Mouse (Mus musculus) cerebellum, adult 2 months (tissue): ENCODE data around the gene Fgfr2. TPM values are rescaled to one million over a fixed set of nuclear protein-coding genes. Genes with fewer than 3 reads are reported as not detected.

Experiments
- DNase-seq, 2 experiments: peaks; one replicate each; pipeline ENCODE4 v3.0.0; 2021
- H3K27ac ChIP-seq: fragments of 200-500 bp; 2 replicates; pipeline ENCODE4 v1.5.1; 2012; ENCODE audit warnings: low read length, control low read depth, inconsistent platforms; ENCODE audit not compliant: insufficient read depth
- H3K27me3 ChIP-seq: fragments of 200-500 bp; 2 replicates; pipeline ENCODE4 v1.6.1; 2012; ENCODE audit warnings: inconsistent platforms, mild to moderate bottlenecking, low read length, moderate library complexity; ENCODE audit not compliant: control insufficient read depth, insufficient read depth
- H3K4me1 ChIP-seq: fragments of 200-500 bp; 2 replicates; pipeline ENCODE4 v1.6.1; 2011; ENCODE audit warnings: low read length; ENCODE audit not compliant: control insufficient read depth, insufficient read depth
- H3K4me3 ChIP-seq: fragments of 200-500 bp; replicated peaks from 2 replicates; pipeline ENCODE3; 2011; ENCODE audit warnings: mild to moderate bottlenecking, low read depth, low read length, control low read depth; ENCODE audit not compliant: insufficient read depth
- CTCF ChIP-seq: fragments of 200-500 bp; IDR thresholded peaks from 2 replicates; pipeline ENCODE4 v1.5.1; 2011; ENCODE audit warnings: low read depth, mild to moderate bottlenecking, control low read depth, low read length, moderate library complexity, borderline replicate concordance; ENCODE audit not compliant: insufficient read depth
- POLR2A ChIP-seq: fragments of 200-500 bp; IDR thresholded peaks from 2 replicates; pipeline ENCODE4 v1.6.1; 2011; ENCODE audit warnings: low read length, control low read depth, borderline replicate concordance; ENCODE audit not compliant: insufficient read depth
- WGBS: fragments of 180-500 bp; shearing (Covaris S2); methylation state at CpG from one replicate; pipeline ENCODE4 v1.1.7; 2018; 5-methylcytosine and 5-hydroxymethylcytosine counted together
- polyA plus RNA-seq: library from polyadenylated mRNA; depleted of rRNA; stranded (reverse); fragments of >200 nt; gene quantifications from 2 replicates; pipeline ENCODE4 v1.2.3, GENCODE M21; 2012

Gene Fgfr2
- polyA plus RNA-seq, 1 experiment: 95.3 TPM

DNA sequence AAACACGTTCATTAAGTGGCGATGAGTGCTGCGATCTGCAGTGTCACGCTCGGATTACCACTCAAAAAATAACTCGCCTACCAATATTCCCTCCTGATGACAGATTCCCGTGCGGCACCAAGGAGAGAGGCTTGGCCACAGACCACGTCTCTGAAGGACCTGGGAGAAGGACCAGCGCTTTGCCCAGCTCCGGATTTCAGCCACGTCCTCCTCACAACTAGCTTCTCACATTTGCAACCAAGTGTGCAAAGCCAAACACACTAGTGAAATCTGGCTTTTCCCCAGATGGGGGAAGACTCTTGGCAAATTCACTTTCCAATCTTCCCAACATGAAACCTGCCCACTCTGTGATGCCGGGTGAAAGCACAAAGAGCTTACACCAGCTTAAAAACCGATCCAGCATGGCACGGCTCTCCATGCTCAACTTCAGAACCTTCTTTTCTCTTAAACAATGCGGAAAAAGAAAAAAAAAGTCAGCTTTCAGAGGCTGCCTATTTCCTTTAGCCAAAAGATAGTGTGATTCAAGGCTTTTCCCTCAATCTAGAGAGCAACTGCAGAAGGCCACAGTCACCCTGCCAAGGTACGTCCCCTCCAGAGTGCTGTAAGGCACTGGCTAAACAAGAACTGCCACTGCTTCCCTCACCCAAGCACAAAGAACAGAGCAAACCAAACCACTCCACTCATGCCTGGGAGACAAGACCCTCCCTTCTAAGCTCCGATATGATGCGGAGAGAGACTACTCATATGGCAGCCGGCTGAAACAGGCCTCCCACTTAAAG is 2862.1 kb downstream of the Fgfr2 start:
- no peak overlapping the region; the same call in 1 of the 2 replicates for H3K27ac ChIP-seq
- no peaks in the 10 kb centered on the region; the same call in 1 of the 2 replicates for H3K4me1 ChIP-seq
- WGBS: 19% methylated on average over 20 of the region's 20 CpGs
- H3K4me3 ChIP-seq: peak overlapping the region; percentile 2
- DNase-seq: no peak
- H3K27me3 ChIP-seq: peaks cover 2% of the 10 kb centered on the region; the same call in 1 of the 2 replicates
- TF ChIP-seq POLR2A: no peak
- TF ChIP-seq CTCF: no peak

DNA sequence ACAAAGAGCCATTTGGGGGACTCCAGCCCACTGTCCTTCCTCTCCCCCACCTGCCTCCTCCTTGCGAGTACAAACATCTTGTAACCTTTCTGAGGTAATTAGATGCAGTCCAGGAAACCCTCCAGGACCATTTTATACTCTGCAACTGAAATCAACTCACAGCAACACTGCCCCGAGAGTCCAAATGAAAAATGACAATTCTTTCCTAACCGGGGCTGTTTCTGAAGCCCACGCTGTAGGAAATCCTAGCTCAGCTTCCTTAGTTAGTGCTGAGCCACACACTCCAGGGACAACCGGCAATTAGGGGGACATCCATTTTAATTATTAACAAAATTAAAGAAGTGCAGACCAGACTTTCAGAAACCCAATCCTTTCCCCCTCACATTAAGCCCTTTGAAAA is 2863.1 kb downstream of the Fgfr2 start:
- no peak for DNase-seq
- Histone ChIP-seq H3K4me3 (no peak overlapping the region), H3K27ac (no peak overlapping the region), H3K27me3 (peaks cover 2% of the 10 kb centered on the region; the same call in 1 of the 2 replicates), H3K4me1 (no peaks in the 10 kb centered on the region; the same call in 1 of the 2 replicates)
- WGBS: 39% methylated on average over 5 of the region's 5 CpGs
- TF ChIP-seq CTCF: no peak
- TF ChIP-seq POLR2A: no peak

DNA sequence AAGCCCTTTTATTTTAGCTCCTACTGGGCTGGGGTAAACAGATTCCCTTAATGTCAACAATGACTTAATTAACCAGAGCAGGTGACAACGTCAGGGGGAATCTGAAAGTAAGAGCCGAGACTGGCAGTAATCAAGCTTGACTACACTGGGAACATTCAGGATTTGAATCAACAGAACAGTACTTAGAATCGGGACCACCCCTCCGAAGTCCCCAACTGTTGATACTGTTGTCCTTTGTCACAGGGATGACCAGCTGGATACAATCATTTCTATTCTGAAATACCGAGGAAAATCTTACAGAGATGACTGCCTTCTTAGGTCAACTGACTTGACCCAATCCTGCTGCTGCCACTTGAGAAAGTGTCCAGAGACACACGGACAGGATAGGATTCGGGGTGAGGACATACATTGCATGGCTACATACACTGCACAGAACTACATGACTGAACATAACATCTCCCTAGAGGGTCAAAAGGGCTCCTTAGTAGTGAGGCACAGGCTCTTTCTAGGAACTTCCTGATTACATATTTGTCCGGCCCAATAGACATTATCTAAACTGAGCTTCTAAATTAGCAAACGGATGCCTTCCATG is 2864.3 kb downstream of the Fgfr2 start:
- Histone ChIP-seq H3K4me3 (no peak overlapping the region), H3K4me1 (no peaks in the 10 kb centered on the region; the same call in 1 of the 2 replicates), H3K27me3 (peaks cover 2% of the 10 kb centered on the region; the same call in 1 of the 2 replicates), H3K27ac (no peak overlapping the region)
- TF ChIP-seq POLR2A: no peak
- no peak for TF ChIP-seq CTCF
- WGBS: 42% methylated on average over 9 of the region's 9 CpGs
- no peak for DNase-seq

- DNase-seq: no peak
- WGBS: 62% methylated on average over 8 of the region's 8 CpGs
- H3K4me1 ChIP-seq: no peaks in the 10 kb centered on the region; the same call in 1 of the 2 replicates
- H3K27ac ChIP-seq: no peak overlapping the region
- no peak for TF ChIP-seq CTCF
- TF ChIP-seq POLR2A: no peak
- peaks cover 2% of the 10 kb centered on the region; the same call in 1 of the 2 replicates for H3K27me3 ChIP-seq
- H3K4me3 ChIP-seq: no peak overlapping the region
Observed at GRCm38 (mm10) chr7:130257991-130258703, 2865.0 kb downstream of the Fgfr2 start.

DNA sequence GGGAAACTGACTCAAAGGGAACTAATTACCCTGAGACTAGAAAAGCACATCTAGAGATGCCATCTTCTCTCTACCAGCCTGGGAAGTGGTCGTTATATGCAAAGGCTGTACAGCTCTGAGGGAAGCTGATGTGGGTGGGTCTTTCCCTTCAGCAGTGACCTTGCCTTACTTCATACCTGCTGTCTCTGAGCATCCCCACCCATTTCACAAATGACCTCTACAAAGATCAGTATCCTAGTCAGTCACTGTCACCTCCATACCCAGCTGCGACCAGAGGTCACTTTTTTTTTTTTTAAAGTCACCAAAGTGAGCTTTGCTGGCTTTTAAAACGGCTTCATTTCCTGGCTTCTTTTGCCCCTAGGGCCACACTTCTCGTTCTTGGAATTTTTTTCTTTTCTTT is 2869.9 kb downstream of the Fgfr2 start:
- 71% methylated on average over 4 of the region's 4 CpGs for WGBS
- Histone ChIP-seq H3K27ac (no peak overlapping the region), H3K27me3 (no peaks in the 10 kb centered on the region; the same call in 1 of the 2 replicates), H3K4me1 (no peaks in the 10 kb centered on the region; the same call in 1 of the 2 replicates), H3K4me3 (no peak overlapping the region)
- DNase-seq: no peak
- no peak for TF ChIP-seq CTCF
- TF ChIP-seq POLR2A: no peak

DNA sequence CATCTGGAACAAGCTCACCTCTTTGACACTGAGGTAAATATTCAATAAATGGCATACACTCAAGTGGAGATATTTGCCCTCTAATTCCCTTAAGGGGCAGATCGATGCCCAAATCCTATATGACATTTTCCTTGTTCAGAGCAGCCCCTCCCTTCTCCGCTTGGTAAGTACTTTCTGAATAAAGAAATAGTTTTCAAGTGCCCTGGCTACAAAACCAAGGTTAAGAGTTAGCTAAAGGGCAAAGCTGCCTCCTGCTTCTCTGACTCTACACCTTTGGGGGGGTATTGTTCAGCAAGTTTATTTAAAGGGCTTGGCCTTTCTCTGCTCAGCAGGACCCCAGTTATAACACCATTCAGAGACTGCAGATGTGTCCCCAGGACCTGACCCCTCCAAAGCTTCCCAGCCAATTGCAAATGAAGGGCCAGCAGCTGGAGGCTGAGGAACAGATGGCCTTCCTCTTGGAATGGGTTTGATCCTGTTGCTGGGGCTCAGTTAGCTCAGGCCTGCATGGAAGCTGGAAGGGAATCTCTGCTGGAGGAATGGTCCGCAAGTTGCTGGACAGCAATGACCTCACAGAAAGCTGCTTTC is 2871.1 kb downstream of the Fgfr2 start:
- TF ChIP-seq POLR2A: no peak
- no peak for TF ChIP-seq CTCF
- WGBS: 51% methylated on average over 3 of the region's 3 CpGs
- DNase-seq: no peak
- Histone ChIP-seq H3K27ac (no peak overlapping the region), H3K4me3 (no peak overlapping the region), H3K4me1 (no peaks in the 10 kb centered on the region; the same call in 1 of the 2 replicates), H3K27me3 (no peaks in the 10 kb centered on the region)

- Histone ChIP-seq H3K4me3 (no peak overlapping the region), H3K4me1 (no peaks in the 10 kb centered on the region; the same call in 1 of the 2 replicates), H3K27me3 (no peaks in the 10 kb centered on the region), H3K27ac (no peak overlapping the region)
- TF ChIP-seq POLR2A: no peak
- TF ChIP-seq CTCF: no peak
- 66% methylated on average over 4 of the region's 4 CpGs for WGBS
- no peak for DNase-seq
Observed at GRCm38 (mm10) chr7:130250994-130251393, 2872.2 kb downstream of the Fgfr2 start.
